Mouse (Mus musculus) lung, postnatal 0 days (tissue): ENCODE measurements around the gene Tulp4.

ENCODE experiments used
- CTCF ChIP-seq: IDR thresholded peaks from 2 replicates; pipeline ENCODE4 v1.5.1; 2016; ENCODE audit warnings: antibody characterized with exemption, mild to moderate bottlenecking
- EP300 ChIP-seq: IDR thresholded peaks from 2 replicates; pipeline ENCODE4 v1.6.1; 2016; ENCODE audit warnings: antibody characterized with exemption, mild to moderate bottlenecking, control low read depth

GRCm38 (mm10) chr17:6063532-6063931 is 42.7 kb upstream of the Tulp4 start:
- TF ChIP-seq CTCF (no peak), EP300 (no peak)
